Mouse (Mus musculus): ENCODE measurements around the gene Supt3. TPM values are rescaled to one million over a fixed set of nuclear protein-coding genes. Genes with fewer than 3 reads are reported as not detected.

The Supt3 gene
- total RNA-seq (2021), result 10 to 100 TPM; 12.9 to 13.7 TPM

DNA sequence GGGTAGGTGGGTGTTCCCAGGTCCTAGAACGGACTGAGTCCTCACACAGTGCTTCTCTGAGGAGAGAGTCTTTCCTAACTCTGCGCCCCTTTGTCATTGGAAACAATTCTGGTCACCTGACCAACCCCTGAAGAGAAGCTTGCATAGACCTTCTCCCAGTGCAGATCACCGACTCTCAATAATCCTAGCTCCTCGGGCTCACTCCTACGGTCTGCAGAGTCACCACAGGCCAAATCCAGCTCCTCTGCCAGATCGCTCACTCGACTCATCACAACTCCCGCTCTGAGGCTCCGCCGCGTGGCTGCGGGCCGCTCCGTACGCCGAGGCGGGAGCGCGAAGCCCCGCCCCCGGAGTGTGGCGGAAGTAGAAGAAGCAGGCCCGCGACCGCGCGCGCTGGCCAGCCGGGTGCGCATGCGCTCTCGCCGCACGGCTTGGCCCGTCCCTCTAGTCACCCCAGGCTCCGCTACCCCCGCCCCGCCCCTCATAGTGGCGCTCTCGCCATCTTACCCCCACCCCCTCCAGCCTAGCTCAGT, at the start of gene Supt3:
Gene Supt3 (plus strand): TSS at position 415 of the 533 bp plus-strand sequence.
- peak; percentile 96 to 99 for DNase-seq (ENCODE audit: low spot score in 2 of 2)
- intact Hi-C loops (cut with DNase I), result loop anchor here (1.0 kb wide), 1 partner anchor 41 kb away; no protein-coding TSS in a partner anchor

DNA sequence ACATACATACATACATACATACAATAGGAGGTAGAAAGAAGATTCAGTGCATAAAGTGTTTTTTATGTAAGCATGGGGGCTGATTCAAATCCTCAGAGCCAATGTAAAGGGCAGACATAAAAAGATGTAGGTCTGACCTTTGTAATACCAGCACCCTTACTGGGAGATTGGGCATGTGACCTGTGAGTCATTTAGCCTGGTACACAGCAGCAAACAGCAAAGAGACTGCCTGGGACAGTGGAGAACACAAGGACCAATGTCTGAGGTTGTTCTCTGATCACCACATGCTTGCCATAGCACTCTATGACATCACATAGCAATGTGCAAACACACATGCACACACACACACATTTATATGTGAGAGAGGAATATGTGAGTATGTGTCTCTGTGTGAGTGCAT, 49.3 kb upstream of the Supt3 start:
- no peak for DNase-seq (ENCODE audit: low spot score in 2 of 2)
- intact Hi-C loops (cut with DNase I), result no loop called here

DNA sequence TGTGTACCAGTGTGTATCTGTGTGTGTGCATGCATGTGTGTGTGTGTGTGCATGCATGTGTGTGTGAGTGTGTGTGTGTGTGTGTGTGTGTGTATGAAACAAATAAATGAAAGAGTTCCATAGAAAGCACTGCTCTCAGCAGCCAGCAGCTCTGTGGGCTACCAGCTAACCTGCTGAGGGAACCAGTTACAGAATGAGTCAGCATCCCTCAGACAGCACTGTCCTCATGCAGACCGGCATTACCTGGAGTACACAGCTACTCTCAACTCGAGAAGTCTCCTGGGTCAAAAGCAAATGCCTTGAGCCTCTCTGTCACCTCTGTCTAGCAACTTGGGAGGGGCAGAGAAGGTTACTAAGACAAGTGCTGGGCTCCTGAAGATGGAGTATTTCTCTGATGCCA, 48.5 kb upstream of the Supt3 start:
- DNase-seq (ENCODE audit: low spot score in 2 of 2), result no peak
- intact Hi-C loops (cut with DNase I), result no loop called here

DNA sequence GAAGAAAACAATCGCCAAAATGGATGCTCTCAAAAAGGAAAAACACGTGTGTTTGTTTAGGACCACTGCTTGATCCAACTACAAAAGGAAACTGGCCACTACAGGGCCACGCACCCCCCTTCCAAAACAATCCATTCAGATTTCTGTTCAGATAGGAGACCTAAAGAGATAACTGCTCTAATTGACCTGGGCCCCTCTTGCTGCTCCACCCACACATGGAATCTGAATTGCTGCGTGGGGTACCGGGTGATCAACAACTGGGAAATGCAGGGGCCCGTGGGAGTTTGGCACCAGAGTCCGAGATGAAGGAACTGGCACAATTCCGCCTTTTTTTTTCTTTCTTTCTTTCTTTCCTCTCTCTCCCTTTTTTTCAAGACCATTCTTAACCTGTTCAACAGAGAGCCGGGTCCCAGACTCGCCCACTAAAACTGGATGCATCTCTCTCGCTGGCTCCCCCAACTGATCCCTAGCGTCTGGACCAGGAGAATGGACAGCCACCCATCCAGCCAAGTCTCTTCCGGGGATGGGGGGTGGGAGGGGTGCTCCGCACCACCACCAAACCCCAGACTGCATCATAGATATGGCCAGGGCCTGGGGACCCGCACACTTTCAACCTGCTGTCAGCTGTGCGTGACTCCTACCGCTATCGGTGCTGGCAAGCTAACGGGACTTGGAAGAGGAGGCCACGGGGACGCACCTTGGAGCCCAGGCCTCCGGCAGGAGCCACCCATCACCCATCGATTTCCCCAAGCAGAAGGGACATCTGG, 43.2 kb upstream of the Supt3 start:
- intact Hi-C loops (cut with DNase I), result loop anchor here (10.0 kb wide), 3 partner anchors 209 to 641 kb away; no protein-coding TSS in a partner anchor

DNA sequence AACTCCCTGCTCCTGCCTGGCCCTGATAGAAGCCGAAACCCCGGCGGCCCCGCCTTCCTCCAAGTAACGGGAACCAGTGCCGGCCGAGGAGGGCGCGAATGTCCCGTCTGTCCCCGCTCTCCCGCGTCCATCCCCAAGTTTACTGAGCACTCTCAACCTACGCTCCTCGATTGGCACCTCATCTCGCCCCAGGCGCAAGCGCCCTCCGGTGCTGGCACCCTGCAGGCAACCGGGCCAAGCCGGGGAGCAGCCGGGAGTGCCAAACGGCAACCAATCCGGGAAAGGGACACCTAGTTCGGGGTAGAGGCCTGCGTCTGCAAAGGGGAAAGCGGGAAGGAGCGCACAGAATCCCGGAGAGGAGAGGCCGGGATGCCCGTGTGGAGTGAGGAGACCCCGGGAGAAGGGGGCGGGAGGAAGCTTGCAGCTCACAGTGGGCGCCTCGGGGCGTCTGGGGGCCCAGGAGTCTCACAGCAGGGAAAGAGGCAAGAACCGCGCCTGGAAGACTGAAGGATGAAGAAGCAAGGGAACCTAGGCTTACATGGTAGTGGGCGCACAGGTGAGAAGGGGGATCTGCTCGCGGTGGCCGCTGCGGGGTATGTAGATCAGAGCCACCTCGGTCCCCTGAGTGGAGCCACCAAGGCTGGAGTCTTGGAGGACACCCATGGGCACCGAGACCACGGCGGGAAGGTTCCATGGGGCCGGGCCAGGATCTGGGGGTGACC, 42.3 kb upstream of the Supt3 start:
- peak; percentile 50 to 59 for DNase-seq (ENCODE audit: low spot score in 2 of 2)
- intact Hi-C loops (cut with DNase I), result loop anchor here (5.0 to 10.0 kb wide), 5 partner anchors 117 to 640 kb away; no protein-coding TSS in a partner anchor

More for the DNA sequence above, 43.2 kb upstream of the Supt3 start:
- DNase-seq (ENCODE audit: low spot score in 2 of 2), result peak; percentile 19 to 44

DNA sequence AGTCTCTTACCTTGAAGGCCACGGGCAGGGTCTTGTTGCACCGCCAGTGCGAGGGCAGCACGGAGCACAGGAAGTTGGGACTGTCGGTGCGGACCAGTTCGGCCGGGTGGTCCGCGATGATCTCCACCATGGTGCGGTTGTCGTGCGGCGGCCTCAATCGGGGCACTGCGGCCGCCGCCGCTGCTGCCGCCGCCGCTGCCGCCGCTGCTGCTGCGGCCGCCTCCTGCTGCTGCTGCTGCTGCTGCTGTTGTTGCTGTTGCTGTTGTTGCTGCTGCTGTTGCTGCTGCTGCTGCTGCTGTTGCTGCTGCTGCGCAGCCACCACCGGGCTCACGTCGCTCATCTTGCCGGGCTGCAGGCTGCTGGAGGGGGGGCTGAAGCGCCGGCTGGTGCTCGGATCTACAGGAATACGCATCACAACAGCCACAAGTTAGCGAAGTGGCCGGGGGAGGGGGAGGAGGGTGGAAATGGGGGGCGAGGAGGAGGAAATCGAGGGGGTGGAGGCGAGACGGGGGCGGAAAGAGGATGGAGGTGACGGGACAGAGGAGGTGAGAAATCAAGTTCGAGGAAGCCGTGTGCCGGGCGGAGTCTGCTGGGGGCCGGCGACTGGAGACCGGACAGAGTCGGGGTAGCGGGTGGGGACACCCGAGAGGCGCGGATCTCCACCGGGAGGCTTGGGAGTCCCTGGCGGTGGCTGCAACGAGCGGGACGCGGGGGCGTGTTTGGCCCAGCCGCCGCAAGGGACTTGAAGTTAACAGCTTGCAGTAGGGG, 41.5 kb upstream of the Supt3 start:
- intact Hi-C loops (cut with DNase I), result loop anchor here (5.0 to 10.0 kb wide), 5 partner anchors 118 to 639 kb away; no protein-coding TSS in a partner anchor
- DNase-seq (ENCODE audit: low spot score in 2 of 2), result peak in 1 of 2 experiments; percentile 37

DNA sequence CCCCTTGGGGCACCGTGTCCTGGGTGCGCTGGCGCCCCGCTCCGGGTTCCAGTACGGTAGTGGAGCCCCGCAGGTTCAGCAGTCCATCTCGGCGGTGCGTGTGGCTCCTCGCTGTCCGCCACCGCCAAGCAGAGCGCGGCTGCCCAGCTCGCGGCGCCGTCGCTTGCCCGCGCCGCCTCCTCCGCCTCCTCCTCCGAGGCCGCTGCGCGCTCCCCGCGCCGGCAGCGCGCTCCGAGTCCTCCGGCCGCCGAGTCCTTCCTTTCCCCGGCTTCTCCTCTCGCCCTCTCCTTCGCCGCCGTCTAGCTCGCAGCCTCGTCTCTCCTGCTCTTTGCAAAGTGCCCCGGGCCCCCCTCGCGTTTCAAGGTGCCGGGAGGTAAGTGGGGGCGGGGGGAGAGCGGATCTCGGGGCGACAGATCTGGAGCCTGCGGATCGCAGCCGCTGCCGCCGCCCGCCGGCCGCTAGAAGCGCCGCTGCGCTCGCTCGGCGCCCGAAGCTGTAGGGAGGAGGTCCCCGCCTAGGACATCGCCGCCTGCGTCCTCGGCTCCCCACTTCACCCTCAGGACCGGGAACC, 40.9 kb upstream of the Supt3 start:
- DNase-seq (ENCODE audit: low spot score in 2 of 2), result peak; percentile 77 to 84
- intact Hi-C loops (cut with DNase I), result loop anchor here (1.0 to 10.0 kb wide), 6 partner anchors 41 to 639 kb away; partner anchors contain the start of gene Supt3

DNA sequence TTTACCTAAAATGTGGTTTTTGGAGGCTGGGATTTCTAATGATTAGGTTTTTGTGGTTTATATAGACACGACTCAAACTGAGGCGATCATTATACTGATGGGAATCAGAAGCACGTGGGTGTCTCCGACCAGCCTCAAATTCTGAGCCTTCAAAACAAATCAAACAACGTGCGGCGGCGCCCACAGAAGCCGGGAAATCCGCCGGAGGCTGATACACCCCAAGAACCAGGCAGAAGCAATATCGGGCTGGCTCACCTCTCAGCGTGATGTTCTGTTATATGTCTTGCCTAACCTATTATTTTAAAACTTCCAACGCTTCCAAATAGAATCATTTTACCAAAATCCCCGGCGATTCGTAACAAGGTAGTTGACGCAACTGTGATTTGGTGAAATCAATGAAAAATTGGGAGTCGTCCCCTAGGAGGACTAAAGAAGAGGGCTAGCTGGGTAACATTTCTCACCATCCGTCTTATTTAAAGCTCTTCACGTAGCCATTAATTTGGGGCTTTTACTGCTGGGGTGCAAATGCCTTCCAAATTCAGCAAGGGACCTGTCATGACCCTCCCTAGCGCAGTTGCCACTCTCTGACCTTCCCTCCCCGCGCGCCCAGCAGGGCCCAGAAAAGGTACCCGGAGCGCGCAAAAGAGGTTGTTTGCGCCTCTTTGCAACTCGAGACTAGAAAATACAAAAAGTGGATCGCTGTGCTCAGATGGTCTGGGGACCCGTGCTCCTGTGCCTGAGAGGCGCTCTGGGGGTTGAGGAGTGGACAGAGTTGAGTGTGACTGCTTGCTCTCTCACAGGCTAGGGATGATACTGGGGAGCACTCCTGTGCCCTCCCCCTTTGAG, 39.5 kb upstream of the Supt3 start:
- intact Hi-C loops (cut with DNase I), result loop anchor here (5.0 to 10.0 kb wide), 5 partner anchors 120 to 637 kb away; no protein-coding TSS in a partner anchor
- peak; percentile 18 for DNase-seq (ENCODE audit: low spot score in 2 of 2)

DNA sequence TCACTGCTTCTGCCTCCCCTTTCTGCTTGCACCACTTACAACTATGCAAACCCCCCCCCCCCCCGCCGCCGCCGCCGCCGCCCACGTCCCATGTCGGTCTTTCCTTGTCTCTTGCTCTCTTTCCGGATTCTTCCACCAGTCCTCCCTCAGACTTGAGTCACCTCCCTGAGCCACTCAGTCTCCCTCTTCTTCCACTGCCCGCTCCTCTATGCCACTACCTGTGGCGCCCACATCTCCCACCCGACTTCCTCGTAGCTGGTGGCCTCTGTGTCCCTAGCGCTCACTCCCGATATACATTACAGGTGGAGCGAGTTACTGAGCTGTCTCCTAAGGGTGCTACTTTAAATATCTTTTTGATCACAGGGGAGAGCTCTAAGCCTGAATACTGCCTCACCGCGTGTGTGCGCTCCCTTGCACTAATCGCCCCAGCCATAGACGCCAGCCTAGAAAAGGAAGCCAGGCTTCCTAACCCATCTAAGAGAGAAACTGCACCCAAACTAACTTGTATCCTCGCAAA, 38.8 kb upstream of the Supt3 start:
- peak; percentile 27 to 28 for DNase-seq (ENCODE audit: low spot score in 2 of 2)
- intact Hi-C loops (cut with DNase I), result loop anchor here (5.0 to 10.0 kb wide), 5 partner anchors 121 to 637 kb away; no protein-coding TSS in a partner anchor

DNA sequence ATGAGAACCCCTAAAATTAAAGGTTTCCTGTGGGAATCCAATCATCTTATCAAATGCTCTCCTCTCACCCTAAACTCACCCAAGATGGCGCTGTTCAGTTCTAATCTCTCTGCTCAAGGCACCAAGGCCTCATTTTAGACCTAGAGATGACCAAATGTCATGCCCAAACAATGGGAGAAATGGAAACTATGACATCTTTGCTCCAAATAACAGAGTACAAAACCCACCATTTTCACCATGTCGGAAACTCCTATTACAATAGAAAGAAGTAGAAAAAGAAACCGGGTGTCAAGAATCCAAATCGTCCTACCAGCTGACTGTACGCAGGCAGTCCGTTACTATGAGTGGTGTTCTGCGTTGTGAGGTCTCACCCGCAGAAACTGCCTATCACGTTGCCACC, 34.7 kb upstream of the Supt3 start:
- intact Hi-C loops (cut with DNase I), result no loop called here

DNA sequence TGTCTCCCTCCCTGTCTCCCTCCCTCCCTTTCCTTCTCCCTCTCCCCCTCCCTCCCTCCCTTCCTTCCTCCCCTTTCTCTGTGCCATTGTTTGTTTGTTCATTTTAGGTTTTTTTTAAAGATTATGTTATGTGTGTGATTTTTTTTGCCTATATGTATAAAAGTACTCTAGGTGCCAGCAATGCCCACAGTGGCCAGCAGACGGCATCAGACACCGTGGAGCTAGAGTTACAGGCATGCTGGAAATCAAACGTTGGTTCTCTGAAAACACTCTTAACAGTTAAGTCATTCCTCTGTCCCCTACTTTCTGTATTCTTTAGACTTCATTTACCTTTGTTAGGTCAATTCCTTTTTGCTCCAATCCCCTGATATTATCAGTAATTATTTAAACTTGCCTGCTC, 33.2 kb upstream of the Supt3 start:
- DNase-seq (ENCODE audit: low spot score in 2 of 2), result no peak
- intact Hi-C loops (cut with DNase I), result no loop called here

More for the DNA sequence above, 34.7 kb upstream of the Supt3 start:
- no peak for DNase-seq (ENCODE audit: low spot score in 2 of 2)

DNA sequence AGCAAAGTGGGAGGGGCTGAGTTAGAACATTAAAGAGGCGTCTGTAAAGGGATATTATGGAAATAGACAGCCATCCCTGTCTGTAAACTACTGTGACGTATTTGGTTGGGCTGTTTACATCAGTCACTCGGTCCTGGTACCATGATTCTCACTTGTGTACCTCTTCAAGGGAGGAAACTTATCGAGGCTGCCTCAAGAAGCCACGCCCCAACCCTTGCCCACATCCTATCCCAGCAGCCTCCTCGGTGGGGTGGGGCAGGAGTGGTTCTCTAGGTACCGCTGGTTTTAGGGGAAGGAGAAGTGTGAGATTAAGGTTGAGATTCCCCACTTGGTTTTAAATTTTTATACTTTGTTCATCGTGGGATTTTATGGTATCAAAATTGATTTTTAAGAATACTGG, 31.6 kb upstream of the Supt3 start:
- DNase-seq (ENCODE audit: low spot score in 2 of 2), result no peak
- intact Hi-C loops (cut with DNase I), result no loop called here

DNA sequence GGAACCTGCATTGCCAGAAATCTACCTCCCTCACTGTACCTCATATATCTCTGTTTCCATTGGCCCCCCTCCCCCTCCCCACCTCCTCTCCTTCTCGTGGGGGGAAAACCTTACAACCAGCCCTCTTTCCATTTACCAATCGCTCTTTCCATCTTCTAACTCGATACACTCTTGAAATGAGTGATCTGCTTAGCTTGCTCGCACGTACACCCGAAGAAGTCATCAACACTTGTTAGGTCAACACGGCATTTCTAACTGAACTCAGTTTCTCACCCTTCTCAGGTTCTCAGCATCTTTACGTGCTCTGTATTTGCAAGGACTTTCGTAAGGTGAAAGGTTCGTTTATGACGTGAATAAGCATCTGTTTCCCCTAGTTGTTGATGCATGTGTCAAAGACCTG, 10.6 kb upstream of the Supt3 start:
- no peak for DNase-seq (ENCODE audit: low spot score in 2 of 2)
- intact Hi-C loops (cut with DNase I), result no loop called here

DNA sequence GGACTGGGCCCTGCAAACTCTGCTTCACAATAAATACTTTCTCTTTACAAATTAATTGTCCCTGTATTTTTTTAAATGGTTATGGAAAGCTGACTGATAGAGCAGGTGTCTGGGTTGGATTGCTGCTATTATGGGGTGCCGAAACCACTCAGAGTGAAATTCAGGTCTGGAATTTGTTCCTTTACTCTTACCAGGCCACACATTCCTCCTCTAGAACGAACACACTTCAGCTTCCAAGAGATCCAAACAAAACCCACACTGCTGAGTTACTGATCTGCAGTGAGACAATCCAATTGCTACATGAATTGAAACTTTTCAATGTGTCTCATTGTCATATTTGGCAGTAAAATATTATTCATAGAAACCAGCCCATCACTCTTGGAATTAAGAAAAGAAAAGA, 10.0 kb upstream of the Supt3 start:
- DNase-seq (ENCODE audit: low spot score in 2 of 2), result no peak
- intact Hi-C loops (cut with DNase I), result no loop called here

DNA sequence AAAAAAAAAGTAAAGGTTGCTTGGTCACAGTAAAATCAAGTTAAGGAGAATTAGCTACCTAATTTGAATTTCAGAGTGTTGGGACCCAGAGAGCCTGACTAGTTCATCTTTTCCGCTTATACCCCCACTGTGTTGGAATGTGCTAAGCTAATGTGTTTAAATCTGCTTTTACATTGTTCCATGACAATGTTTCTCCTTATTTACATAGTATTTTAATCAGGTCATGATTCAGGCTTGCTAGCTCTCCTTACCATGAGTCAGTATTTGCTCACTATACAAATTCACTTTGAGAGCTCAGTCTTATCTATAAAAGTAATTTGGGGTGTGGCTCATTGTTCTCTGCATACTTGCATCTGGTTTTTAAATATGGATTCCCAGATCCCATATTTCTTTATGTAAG, 9.6 kb upstream of the Supt3 start:
- DNase-seq (ENCODE audit: low spot score in 2 of 2), result no peak
- intact Hi-C loops (cut with DNase I), result no loop called here

DNA sequence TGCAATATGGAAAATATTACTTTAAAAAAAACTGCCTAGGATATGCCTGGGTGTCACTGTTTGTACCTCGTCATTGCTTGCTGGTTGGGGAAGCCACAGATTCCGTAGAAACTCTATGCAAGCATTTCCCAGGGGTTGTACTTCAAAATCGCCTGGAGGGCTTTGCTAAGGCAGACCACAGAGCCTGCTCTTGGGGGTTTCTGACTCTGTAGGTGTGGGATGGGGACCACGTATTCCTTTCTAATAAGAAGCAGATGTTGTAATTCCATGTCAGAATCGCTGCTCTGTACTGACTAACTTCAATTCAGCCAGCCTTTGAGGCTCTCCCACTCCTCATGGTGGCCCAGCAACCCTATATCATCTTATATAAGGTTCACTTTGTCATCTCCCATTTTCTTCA, 8.4 kb upstream of the Supt3 start:
- intact Hi-C loops (cut with DNase I), result no loop called here

DNA sequence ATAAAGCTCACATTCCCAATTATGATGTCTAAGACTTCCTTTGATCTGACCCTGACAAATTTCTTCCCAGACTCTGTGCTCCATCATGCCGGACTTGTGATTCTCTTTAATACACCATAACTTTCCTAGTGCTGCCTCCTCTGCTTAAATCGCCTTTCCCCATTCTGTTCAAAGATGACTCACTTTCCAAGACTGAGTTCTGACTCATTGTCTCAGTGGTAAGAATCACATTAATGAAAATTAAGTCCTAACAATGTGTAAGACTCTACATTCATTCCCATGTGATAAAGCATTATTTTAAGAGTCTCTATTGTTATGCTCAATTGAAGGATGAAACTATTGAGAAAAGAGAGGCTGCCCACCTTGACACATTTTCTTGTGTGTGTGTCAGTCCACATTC, 6.1 kb upstream of the Supt3 start:
- DNase-seq (ENCODE audit: low spot score in 2 of 2), result no peak
- intact Hi-C loops (cut with DNase I), result no loop called here

More for the DNA sequence above, 8.4 kb upstream of the Supt3 start:
- no peak for DNase-seq (ENCODE audit: low spot score in 2 of 2)

DNA sequence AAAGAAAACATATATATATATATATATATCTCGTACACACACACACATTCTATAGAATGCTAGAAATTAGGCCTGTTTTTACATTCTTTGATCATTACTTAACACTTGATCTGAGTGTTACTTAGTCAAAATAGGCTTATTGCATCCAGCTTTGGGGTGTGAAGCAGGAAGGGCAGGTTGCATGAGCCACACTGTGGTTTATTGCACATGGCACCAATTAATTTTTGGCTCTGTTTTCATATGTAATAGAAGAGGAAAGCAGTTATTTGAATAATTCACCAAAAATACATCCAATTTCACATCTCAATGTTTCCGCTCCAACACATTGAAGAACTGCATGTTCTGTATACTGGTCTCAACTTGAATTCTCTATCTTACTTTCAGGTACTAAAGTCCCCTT, 4.4 kb upstream of the Supt3 start:
- no peak for DNase-seq (ENCODE audit: low spot score in 2 of 2)
- intact Hi-C loops (cut with DNase I), result no loop called here

Measured in left cerebral cortex, postnatal 36 days (tissue).